Mouse (Mus musculus): ENCODE measurements around the gene Krt23.

DNA sequence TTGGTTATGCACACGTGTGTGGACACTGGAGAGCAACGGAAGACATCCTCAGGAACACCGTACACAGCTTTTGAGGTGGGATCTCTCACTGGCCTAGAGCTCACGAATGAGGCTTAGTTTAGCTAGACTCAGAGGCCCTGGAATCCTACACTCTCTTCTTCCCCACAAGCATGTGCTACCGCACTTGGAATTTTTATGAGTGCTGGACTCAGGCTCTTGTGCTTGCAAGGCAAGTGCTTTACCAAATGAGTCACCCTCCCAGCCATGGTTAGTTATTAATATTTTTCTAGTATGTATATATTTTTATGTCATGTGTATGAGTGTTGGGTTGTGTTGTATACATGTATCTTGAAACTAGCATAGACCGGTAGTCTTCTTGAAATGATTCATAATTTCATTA lies 21.0 kb downstream of the Krt23 start:
- TF ChIP-seq POLR2A (IDR thresholded peaks at IDR 0.05; ENCODE audit: insufficient read depth, low read depth, low read length) (no peak), CTCF (IDR thresholded peaks at IDR 0.05; ENCODE audit: insufficient read depth, low read depth, low read length) (no peak)

Data from olfactory bulb, adult 2 months (tissue).